Mouse (Mus musculus): Measurements from ENCODE around the gene Aspscr1.

Gene Aspscr1

GRCm38 (mm10) chr11:120684660-120685059, 11.9 kb downstream of the Aspscr1 start:
- no peak for DNase-seq

- no peak for DNase-seq
These were observed 14.0 kb downstream of the Aspscr1 start for GRCm38 (mm10) chr11:120686650-120687272.

GRCm38 (mm10) chr11:120689365-120689764, 16.6 kb downstream of the Aspscr1 start:
- no peak for DNase-seq

- no peak for DNase-seq
These were observed 19.8 kb downstream of the Aspscr1 start for GRCm38 (mm10) chr11:120692471-120693011.

GRCm38 (mm10) chr11:120693461-120693860, 20.7 kb downstream of the Aspscr1 start:
- no peak for DNase-seq

DNA sequence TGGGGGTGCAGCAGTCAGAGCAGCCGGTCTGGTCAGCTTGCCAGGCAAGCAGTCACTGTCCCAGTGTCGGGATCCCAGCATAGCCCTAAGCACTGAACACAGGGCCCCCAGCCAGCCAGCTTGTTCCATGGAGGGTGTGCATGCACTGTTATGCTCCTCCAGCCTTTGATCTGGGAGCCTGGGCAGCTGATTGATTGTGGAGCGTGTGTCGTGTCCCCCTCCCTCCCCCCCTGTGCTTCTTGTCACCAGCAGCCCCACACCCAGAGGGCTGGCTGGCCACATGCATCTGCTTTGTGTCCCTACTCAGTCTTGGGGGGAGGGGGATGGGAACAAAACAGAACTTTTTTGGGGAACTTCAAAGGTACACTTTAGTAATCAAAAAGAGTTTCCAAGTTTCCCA, 22.4 kb downstream of the Aspscr1 start:
- DNase-seq, result no peak

- no peak for DNase-seq
These were observed 22.9 kb downstream of the Aspscr1 start for GRCm38 (mm10) chr11:120695641-120696040.

DNA sequence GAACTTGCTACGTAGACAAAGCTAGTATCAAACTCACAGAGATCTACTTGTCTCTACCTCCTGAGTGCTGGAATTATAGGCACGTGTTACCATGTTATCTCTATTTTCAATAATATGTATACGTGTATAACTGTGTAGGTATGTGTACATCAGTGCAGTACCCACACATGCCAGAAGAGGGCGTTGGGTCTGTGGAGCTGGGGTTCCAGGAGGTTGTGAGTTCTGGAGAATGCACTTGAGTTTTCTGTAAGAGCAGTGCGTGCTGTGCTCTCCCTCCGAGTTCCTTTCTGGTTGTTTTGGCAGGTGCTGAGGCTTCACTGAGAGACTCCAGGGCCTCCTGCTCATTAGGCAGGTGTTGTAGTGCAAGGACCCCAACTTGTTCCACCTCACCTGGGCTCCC, 23.8 kb downstream of the Aspscr1 start:
- DNase-seq, result no peak

DNA sequence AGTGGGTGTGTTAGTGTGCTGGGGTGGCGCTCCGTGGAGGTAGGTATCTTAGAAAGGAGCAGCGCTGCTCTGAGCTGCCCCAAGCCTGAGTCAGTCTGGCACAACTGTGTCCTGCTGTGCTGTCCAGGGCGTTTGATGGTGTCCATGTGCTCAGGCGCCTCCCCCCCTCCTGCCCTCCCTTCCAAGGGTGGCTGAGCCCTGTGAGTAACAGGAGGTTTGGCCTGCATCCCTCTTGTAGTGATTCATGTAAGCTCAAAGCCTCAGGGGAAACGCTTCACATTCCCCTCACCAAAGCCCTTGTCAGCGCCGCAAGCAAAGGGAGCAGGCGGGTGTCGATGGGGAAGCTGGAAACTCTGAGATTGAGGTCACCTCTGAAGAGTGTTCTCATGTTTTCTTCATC, 25.0 kb downstream of the Aspscr1 start:
- DNase-seq, result no peak

DNA sequence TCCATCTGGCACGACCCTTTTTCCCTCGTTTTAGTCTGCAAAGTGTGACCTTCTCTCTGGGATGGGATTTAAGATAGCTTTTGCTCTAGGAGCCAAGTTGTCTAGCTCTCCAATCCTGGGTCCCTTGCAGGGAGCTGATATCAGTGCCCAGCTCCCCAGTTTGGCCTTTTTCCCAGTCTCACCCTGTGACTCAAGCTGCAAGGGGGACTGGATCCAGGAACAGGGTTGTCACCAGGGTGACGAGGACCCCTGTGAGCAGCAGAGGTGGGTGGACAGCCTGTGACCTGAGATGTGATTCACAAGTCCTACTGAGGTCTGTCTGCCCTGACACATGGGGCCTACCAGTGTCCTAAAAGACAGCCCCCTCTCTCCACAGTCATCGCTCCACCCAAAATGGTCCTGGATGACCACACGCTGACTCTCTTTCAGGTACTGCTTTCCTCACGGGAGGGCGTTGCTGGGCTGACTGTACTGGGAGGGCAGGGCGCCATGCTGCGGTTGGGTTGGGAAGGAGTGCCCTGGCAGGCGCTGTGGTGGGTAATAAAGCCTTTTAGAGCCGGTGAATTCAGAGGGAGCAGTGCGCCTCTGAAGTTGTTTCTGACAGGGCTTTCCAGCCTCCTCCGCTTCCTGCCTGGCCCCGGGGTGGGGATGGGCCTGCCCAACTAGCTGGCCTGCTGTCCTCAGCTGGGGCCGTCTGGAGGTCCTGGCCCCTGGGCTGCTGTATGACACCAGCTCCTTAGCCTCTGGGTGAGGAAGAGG, 31.1 kb downstream of the Aspscr1 start:
- DNase-seq, result no peak

- DNase-seq, result no peak
These were observed 31.9 kb downstream of the Aspscr1 start for GRCm38 (mm10) chr11:120704486-120705325.

GRCm38 (mm10) chr11:120706120-120706519, 33.3 kb downstream of the Aspscr1 start:
- DNase-seq, result no peak

GRCm38 (mm10) chr11:120707225-120707624, 34.5 kb downstream of the Aspscr1 start:
- DNase-seq, result no peak

- no peak for DNase-seq
These were observed 35.2 kb downstream of the Aspscr1 start for GRCm38 (mm10) chr11:120707969-120708368.

- DNase-seq, result no peak
These were observed 36.8 kb downstream of the Aspscr1 start for GRCm38 (mm10) chr11:120709551-120709950.

GRCm38 (mm10) chr11:120710672-120711071, 37.9 kb downstream of the Aspscr1 start:
- DNase-seq, result no peak

DNA sequence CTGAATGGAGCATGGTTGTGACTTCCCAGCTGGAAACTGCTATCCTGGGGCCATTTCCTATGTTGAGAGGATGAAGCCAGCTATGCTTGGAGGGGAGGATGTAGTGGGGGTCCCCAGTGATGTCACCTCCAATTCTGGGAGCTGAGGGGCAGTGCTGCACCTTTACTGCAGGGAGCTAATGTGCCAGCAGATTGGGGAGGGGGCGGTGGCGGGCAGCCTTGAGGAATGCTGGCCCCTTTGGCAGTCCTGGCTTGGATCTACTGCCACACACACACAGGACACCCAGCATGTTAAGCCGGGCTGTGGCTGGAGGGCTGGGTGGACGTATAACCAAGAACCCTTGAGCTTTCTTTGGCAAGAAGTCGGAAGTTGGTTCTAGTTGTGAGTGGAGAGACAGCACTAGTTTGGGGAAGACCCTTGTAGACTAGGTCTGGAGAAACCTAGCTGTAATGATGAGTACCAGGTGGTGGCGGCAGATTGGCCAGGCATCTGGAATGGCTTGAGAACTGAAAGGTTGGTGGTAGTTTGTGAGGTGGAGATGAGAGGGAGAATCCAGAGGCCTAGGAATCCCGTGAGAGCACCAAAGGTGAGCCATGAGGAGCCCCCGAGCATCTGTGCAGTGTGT, 39.3 kb downstream of the Aspscr1 start:
- no peak for DNase-seq

GRCm38 (mm10) chr11:120712771-120713568, 40.2 kb downstream of the Aspscr1 start:
- DNase-seq, result no peak

- DNase-seq, result peak; percentile 97
These were observed 41.1 kb downstream of the Aspscr1 start, which contains the start of the genes Cenpx and Lrrc45 for GRCm38 (mm10) chr11:120713580-120714518. Cenpx (minus strand) TSS chr11:120713738. Lrrc45 (plus strand) TSS chr11:120713925.

GRCm38 (mm10) chr11:120714546-120714945, 41.8 kb downstream of the Aspscr1 start:
- no peak for DNase-seq

- no peak for DNase-seq
These were observed 42.4 kb downstream of the Aspscr1 start for GRCm38 (mm10) chr11:120715131-120715530.

All from cerebellum, adult 8-10 months (tissue).